Mouse (Mus musculus): Measurements from ENCODE around the gene Armh3.

- TF ChIP-seq USF1 (IDR thresholded peaks at IDR 0.05; ENCODE audit: low read depth, low read length) (no peak), CTCF (conservative IDR thresholded peaks at IDR 0.05 in 1 of 2, IDR thresholded peaks at IDR 0.05 in 1 of 2; ENCODE audit: low read depth in 2 of 2, low read length in 2 of 2) (no peak), MAZ (IDR thresholded peaks at IDR 0.05; ENCODE audit: low read depth, low read length) (no peak)
Observed at GRCm38 (mm10) chr19:45827125-45827524, 171.2 kb downstream of the Armh3 start.

All from CH12.LX (cell line).